Mouse (Mus musculus): ENCODE data around the gene Gm3264. TPM values are rescaled to one million over a fixed set of nuclear protein-coding genes. Genes with fewer than 3 reads are reported as not detected.

The Gm3264 gene
- polyA plus RNA-seq (2014; fragmentation: Illumina TruSeq; extraction: RNeasy Lipid Tissue Mini Kit (QIAGEN cat#74804); ENCODE audit: low read depth, low replicate concordance), result not detected

DNA sequence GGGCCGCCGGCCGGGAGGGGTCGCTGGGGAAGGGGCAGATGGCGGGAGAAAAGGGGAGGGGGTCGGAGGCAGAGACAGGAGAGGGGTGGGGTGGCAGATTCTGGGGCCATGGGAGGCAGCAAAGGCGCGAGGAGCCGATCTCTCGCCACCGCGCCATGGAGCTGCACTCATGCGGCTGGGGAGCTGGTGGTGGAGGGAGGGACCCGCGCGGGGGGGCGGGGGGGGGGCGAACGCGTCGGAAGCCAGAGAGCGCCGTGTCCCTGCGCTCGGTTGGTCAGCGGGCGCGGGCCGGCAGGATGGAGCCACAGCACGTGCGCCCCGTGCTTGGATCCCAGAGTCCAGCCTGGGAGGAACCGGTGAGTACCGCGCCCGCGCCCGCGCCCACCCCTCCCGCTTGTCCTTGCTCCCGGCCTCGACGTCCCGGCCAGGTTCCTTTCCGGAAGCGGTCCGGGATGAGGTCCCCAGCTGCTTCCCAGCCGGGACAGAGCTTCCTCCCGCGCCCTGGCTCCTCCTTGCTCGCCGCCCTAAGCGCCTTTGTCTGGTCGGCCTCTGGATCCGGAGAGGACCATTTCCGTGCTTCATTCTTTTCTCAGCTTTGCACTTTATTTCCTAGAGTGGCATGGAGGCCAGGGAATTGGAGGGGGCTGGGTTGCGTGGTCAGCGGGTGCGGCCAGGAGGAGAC lies at the start of gene Gm3264:
TSS of gene Gm3264 (plus strand) at position 278 of the 682 bp plus-strand sequence.

DNA sequence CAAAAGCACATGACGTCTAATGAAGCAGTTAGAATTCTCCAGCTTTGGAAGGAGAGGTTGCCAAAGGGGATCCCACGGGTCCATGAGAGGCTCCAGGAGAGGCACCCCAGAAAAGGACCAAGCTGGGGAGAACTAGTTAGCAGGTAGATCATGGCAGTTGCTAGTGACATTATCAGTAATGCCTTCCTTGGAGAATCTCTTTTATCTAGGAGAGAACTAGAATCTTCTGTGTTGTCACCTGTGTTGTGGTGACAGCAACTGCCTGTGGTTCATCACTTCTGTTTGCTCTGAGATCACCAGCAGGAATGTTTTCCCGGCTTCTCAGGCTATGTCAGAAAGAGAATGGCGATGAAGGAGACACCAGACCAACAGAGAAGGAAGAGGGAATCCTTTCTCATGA lies 17.6 kb upstream of the Gm3264 start, which contains the start of gene Gm3269:
TSS of gene Gm3269 (plus strand) at position 301 of the 400 bp plus-strand sequence.

DNA sequence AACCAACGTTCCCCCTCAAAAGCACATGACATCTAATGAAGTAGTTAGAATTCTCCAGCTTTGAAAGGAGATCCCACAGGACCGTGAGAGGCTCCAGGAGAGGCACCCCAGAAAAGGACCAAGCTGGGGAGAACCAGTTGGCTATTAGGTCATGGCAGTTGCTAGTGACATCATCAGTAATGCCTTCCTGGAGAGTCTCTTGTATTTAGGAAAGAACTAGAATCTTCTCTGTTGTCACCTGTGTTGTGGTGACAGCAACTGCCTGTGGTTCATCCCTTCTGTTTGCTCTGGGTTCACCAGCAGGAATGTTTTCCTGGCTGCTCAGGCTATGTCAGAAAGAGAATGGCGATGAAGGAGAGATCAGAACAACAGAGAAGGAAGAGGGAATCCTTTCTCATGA lies 36.7 kb downstream of the Gm3264 start, which contains the start of gene Gm3278:
TSS of gene Gm3278 (plus strand) at position 301 of the 400 bp plus-strand sequence.

Other genes starting within 250 kb of the Gm3264 start
- 0.72 TPM for gene Gm8159, start 223.2 kb upstream of the Gm3264 start, polyA plus RNA-seq (2014; fragmentation: Illumina TruSeq; extraction: RNeasy Lipid Tissue Mini Kit (QIAGEN cat#74804); ENCODE audit: low read depth, low replicate concordance)
- not detected for gene Gm3239, start 191.4 kb upstream of the Gm3264 start, polyA plus RNA-seq (2014; fragmentation: Illumina TruSeq; extraction: RNeasy Lipid Tissue Mini Kit (QIAGEN cat#74804); ENCODE audit: low read depth, low replicate concordance)
- 0.48 TPM for gene Gm7876, start 146.3 kb upstream of the Gm3264 start, polyA plus RNA-seq (2014; fragmentation: Illumina TruSeq; extraction: RNeasy Lipid Tissue Mini Kit (QIAGEN cat#74804); ENCODE audit: low read depth, low replicate concordance)
- 0.26 TPM for gene Gm3252, start 128.8 kb upstream of the Gm3264 start, polyA plus RNA-seq (2014; fragmentation: Illumina TruSeq; extraction: RNeasy Lipid Tissue Mini Kit (QIAGEN cat#74804); ENCODE audit: low read depth, low replicate concordance)
- 0.22 TPM for gene Gm9602, start 79.2 kb upstream of the Gm3264 start, polyA plus RNA-seq (2014; fragmentation: Illumina TruSeq; extraction: RNeasy Lipid Tissue Mini Kit (QIAGEN cat#74804); ENCODE audit: low read depth, low replicate concordance)
- not detected for gene Gm3269, start 17.5 kb upstream of the Gm3264 start, polyA plus RNA-seq (2014; fragmentation: Illumina TruSeq; extraction: RNeasy Lipid Tissue Mini Kit (QIAGEN cat#74804); ENCODE audit: low read depth, low replicate concordance)
- gene Gm3278, start 36.8 kb downstream of the Gm3264 start, polyA plus RNA-seq (2014; fragmentation: Illumina TruSeq; extraction: RNeasy Lipid Tissue Mini Kit (QIAGEN cat#74804); ENCODE audit: low read depth, low replicate concordance), result not detected
- gene Gm8297, start 128.4 kb downstream of the Gm3264 start, polyA plus RNA-seq (2014; fragmentation: Illumina TruSeq; extraction: RNeasy Lipid Tissue Mini Kit (QIAGEN cat#74804); ENCODE audit: low read depth, low replicate concordance), result not detected
- not detected for gene Gm3298, start 160.3 kb downstream of the Gm3264 start, polyA plus RNA-seq (2014; fragmentation: Illumina TruSeq; extraction: RNeasy Lipid Tissue Mini Kit (QIAGEN cat#74804); ENCODE audit: low read depth, low replicate concordance)
- gene 4930555G01Rik, start 195.1 kb downstream of the Gm3264 start, polyA plus RNA-seq (2014; fragmentation: Illumina TruSeq; extraction: RNeasy Lipid Tissue Mini Kit (QIAGEN cat#74804); ENCODE audit: low read depth, low replicate concordance), result not detected
- 0.53 TPM for gene Gm8281, start 215.5 kb downstream of the Gm3264 start, polyA plus RNA-seq (2014; fragmentation: Illumina TruSeq; extraction: RNeasy Lipid Tissue Mini Kit (QIAGEN cat#74804); ENCODE audit: low read depth, low replicate concordance)

Data from adipose tissue, adult 10 weeks (tissue).